Mouse (Mus musculus): ENCODE measurements at regions not wholly inside any gene's neighbourhood (a gene's known extent, or its start where the extent isn't known, plus 50 kb on each side); places are given as distances from the start of the nearest gene placed in this dataset.

GRCm38 (mm10) chr3:143789932-143790570 is 415.0 kb downstream of the Lmo4 start:
- Histone ChIP-seq H3K9ac (no peak overlapping the region), H3K9me3 (replicated peaks) (no peaks in the 10 kb centered on the region), H3K36me3 (no peaks in the 10 kb centered on the region), H3K4me3 (no peak overlapping the region), H3K27me3 (replicated peaks) (no peaks in the 10 kb centered on the region), H3K27ac (ENCODE audit: poor library complexity, severe bottlenecking) (no peak overlapping the region), H3K4me2 (no peak overlapping the region), H3K4me1 (replicated peaks) (no peaks in the 10 kb centered on the region)
- 77% methylated on average over 8 of the region's 8 CpGs for whole genome bisulfite sequencing
- ATAC-seq (ENCODE audit: insufficient number of reproducible peaks, low FRiP score), result no peak

- H3K36me3 ChIP-seq, result no peaks in the 10 kb centered on the region
- no peak overlapping the region for H3K9ac ChIP-seq
- H3K27me3 ChIP-seq (replicated peaks), result no peaks in the 10 kb centered on the region
- H3K9me3 ChIP-seq (replicated peaks), result no peaks in the 10 kb centered on the region
- no peak for ATAC-seq (ENCODE audit: insufficient number of reproducible peaks, low FRiP score)
- H3K27ac ChIP-seq (ENCODE audit: poor library complexity, severe bottlenecking), result no peak overlapping the region
- WGBS, result 62% methylated on average over 8 of the region's 8 CpGs
- H3K4me3 ChIP-seq, result no peak overlapping the region
- H3K4me2 ChIP-seq, result no peak overlapping the region
- H3K4me1 ChIP-seq (replicated peaks), result no peaks in the 10 kb centered on the region
Observed at GRCm38 (mm10) chr3:143786889-143787288, 418.1 kb downstream of the Lmo4 start.

- Histone ChIP-seq H3K36me3 (no peaks in the 10 kb centered on the region), H3K9me3 (replicated peaks) (no peaks in the 10 kb centered on the region), H3K4me2 (no peak overlapping the region), H3K4me1 (replicated peaks) (no peaks in the 10 kb centered on the region), H3K27ac (ENCODE audit: poor library complexity, severe bottlenecking) (no peak overlapping the region), H3K27me3 (replicated peaks) (no peaks in the 10 kb centered on the region), H3K4me3 (no peak overlapping the region), H3K9ac (no peak overlapping the region)
- no peak for ATAC-seq (ENCODE audit: insufficient number of reproducible peaks, low FRiP score)
- 61% methylated on average over 3 of the region's 3 CpGs for WGBS
Observed at GRCm38 (mm10) chr3:143784353-143784791, 420.6 kb downstream of the Lmo4 start.

- H3K4me2 ChIP-seq, result no peak overlapping the region
- H3K27ac ChIP-seq (ENCODE audit: poor library complexity, severe bottlenecking), result no peak overlapping the region
- no peak overlapping the region for H3K4me3 ChIP-seq
- ATAC-seq (ENCODE audit: insufficient number of reproducible peaks, low FRiP score), result no peak
- no peak overlapping the region for H3K9ac ChIP-seq
- no peaks in the 10 kb centered on the region for H3K27me3 ChIP-seq (replicated peaks)
- H3K4me1 ChIP-seq (replicated peaks), result no peaks in the 10 kb centered on the region
- no peaks in the 10 kb centered on the region for H3K9me3 ChIP-seq (replicated peaks)
- no peaks in the 10 kb centered on the region for H3K36me3 ChIP-seq
- WGBS, result 61% methylated on average over 2 of the region's 2 CpGs
Observed at GRCm38 (mm10) chr3:143778161-143778560, 426.9 kb downstream of the Lmo4 start.

GRCm38 (mm10) chr3:143759337-143759736 is 445.7 kb downstream of the Lmo4 start:
- Histone ChIP-seq H3K27ac (ENCODE audit: poor library complexity, severe bottlenecking) (no peak overlapping the region), H3K4me1 (replicated peaks) (peaks cover 9% of the 10 kb centered on the region), H3K9ac (no peak overlapping the region), H3K4me2 (no peak overlapping the region), H3K4me3 (no peak overlapping the region), H3K9me3 (replicated peaks) (no peaks in the 10 kb centered on the region), H3K36me3 (no peaks in the 10 kb centered on the region), H3K27me3 (replicated peaks) (no peaks in the 10 kb centered on the region)
- ATAC-seq (ENCODE audit: insufficient number of reproducible peaks, low FRiP score), result 0 out of 2 replicates have a peak, but pooled peaks have one; percentile 53
- WGBS, result 30% methylated on average over 1 of the region's 1 CpGs

- 85% methylated on average over 3 of the region's 3 CpGs for WGBS
- ATAC-seq (ENCODE audit: insufficient number of reproducible peaks, low FRiP score), result no peak
- no peaks in the 10 kb centered on the region for H3K27me3 ChIP-seq (replicated peaks)
- no peaks in the 10 kb centered on the region for H3K36me3 ChIP-seq
- no peak overlapping the region for H3K27ac ChIP-seq (ENCODE audit: poor library complexity, severe bottlenecking)
- H3K4me2 ChIP-seq, result no peak overlapping the region
- H3K9ac ChIP-seq, result no peak overlapping the region
- no peaks in the 10 kb centered on the region for H3K9me3 ChIP-seq (replicated peaks)
- no peak overlapping the region for H3K4me3 ChIP-seq
- H3K4me1 ChIP-seq (replicated peaks), result no peaks in the 10 kb centered on the region
Observed at GRCm38 (mm10) chr3:143753197-143753596, 451.8 kb downstream of the Lmo4 start.

GRCm38 (mm10) chr3:143752660-143753059 is 452.4 kb downstream of the Lmo4 start:
- H3K4me2 ChIP-seq, result no peak overlapping the region
- 74% methylated on average over 1 of the region's 1 CpGs for WGBS
- no peak overlapping the region for H3K4me3 ChIP-seq
- H3K27me3 ChIP-seq (replicated peaks), result no peaks in the 10 kb centered on the region
- no peaks in the 10 kb centered on the region for H3K36me3 ChIP-seq
- ATAC-seq (ENCODE audit: insufficient number of reproducible peaks, low FRiP score), result no peak
- H3K27ac ChIP-seq (ENCODE audit: poor library complexity, severe bottlenecking), result no peak overlapping the region
- H3K9ac ChIP-seq, result no peak overlapping the region
- no peaks in the 10 kb centered on the region for H3K4me1 ChIP-seq (replicated peaks)
- H3K9me3 ChIP-seq (replicated peaks), result no peaks in the 10 kb centered on the region

GRCm38 (mm10) chr3:143750128-143750527 is 454.9 kb downstream of the Lmo4 start:
- no peaks in the 10 kb centered on the region for H3K4me1 ChIP-seq (replicated peaks)
- H3K36me3 ChIP-seq, result no peaks in the 10 kb centered on the region
- H3K27me3 ChIP-seq (replicated peaks), result no peaks in the 10 kb centered on the region
- ATAC-seq (ENCODE audit: insufficient number of reproducible peaks, low FRiP score), result no peak
- no peak overlapping the region for H3K4me2 ChIP-seq
- WGBS, result 85% methylated on average over 4 of the region's 4 CpGs
- no peak overlapping the region for H3K4me3 ChIP-seq
- H3K9ac ChIP-seq, result no peak overlapping the region
- H3K9me3 ChIP-seq (replicated peaks), result no peaks in the 10 kb centered on the region
- H3K27ac ChIP-seq (ENCODE audit: poor library complexity, severe bottlenecking), result no peak overlapping the region

GRCm38 (mm10) chr3:143743649-143744048 is 461.4 kb downstream of the Lmo4 start:
- Histone ChIP-seq H3K4me3 (no peak overlapping the region), H3K9ac (no peak overlapping the region), H3K4me1 (replicated peaks) (no peaks in the 10 kb centered on the region), H3K27me3 (replicated peaks) (no peaks in the 10 kb centered on the region), H3K9me3 (replicated peaks) (no peaks in the 10 kb centered on the region), H3K4me2 (no peak overlapping the region), H3K36me3 (no peaks in the 10 kb centered on the region), H3K27ac (ENCODE audit: poor library complexity, severe bottlenecking) (no peak overlapping the region)
- no peak for ATAC-seq (ENCODE audit: insufficient number of reproducible peaks, low FRiP score)
- 76% methylated on average over 7 of the region's 7 CpGs for WGBS

- WGBS, result 66% methylated on average over 17 of the region's 17 CpGs
- no peak overlapping the region for H3K27ac ChIP-seq (ENCODE audit: poor library complexity, severe bottlenecking)
- H3K36me3 ChIP-seq, result no peaks in the 10 kb centered on the region
- no peaks in the 10 kb centered on the region for H3K27me3 ChIP-seq (replicated peaks)
- no peak overlapping the region for H3K9ac ChIP-seq
- ATAC-seq (ENCODE audit: insufficient number of reproducible peaks, low FRiP score), result no peak
- no peaks in the 10 kb centered on the region for H3K4me1 ChIP-seq (replicated peaks)
- no peak overlapping the region for H3K4me3 ChIP-seq
- H3K4me2 ChIP-seq, result no peak overlapping the region
- no peaks in the 10 kb centered on the region for H3K9me3 ChIP-seq (replicated peaks)
Observed at GRCm38 (mm10) chr3:143742786-143743571, 462.0 kb downstream of the Lmo4 start.

- ATAC-seq (ENCODE audit: insufficient number of reproducible peaks, low FRiP score), result no peak
- Histone ChIP-seq H3K27me3 (replicated peaks) (no peaks in the 10 kb centered on the region), H3K9me3 (replicated peaks) (no peaks in the 10 kb centered on the region), H3K9ac (no peak overlapping the region), H3K4me3 (no peak overlapping the region), H3K4me2 (no peak overlapping the region), H3K4me1 (replicated peaks) (no peaks in the 10 kb centered on the region), H3K27ac (ENCODE audit: poor library complexity, severe bottlenecking) (no peak overlapping the region), H3K36me3 (no peaks in the 10 kb centered on the region)
- 76% methylated on average over 3 of the region's 3 CpGs for WGBS
Observed at GRCm38 (mm10) chr3:143738676-143739075, 466.3 kb downstream of the Lmo4 start.
